Mouse (Mus musculus) heart, embryonic 10.5 days (tissue): ENCODE measurements around the gene Mcrip1. TPM values are rescaled to one million over a fixed set of nuclear protein-coding genes. Genes with fewer than 3 reads are reported as not detected.
A peak's percentile ranks its signal among the peaks of the same experiment; 100 is the strongest.
"Not testable (repeated sequence)": the region's sequence is repeated elsewhere in the genome, so short reads cannot be mapped to it uniquely, and the experiment has no call there.

ENCODE experiments used
- DNase-seq: peaks from one replicate; pipeline ENCODE4 v3.0.0-alpha.2; 2017; ENCODE audit warnings: low spot score
- H3K27ac ChIP-seq: fragments of 300-500 bp; sonication (generic); 2 replicates; pipeline ENCODE4 v1.5.1; 2016; ENCODE audit warnings: mild to moderate bottlenecking
- H3K27me3 ChIP-seq: fragments of 300-500 bp; sonication (generic); 2 replicates; pipeline ENCODE4 v1.6.1; 2016; ENCODE audit warnings: mild to moderate bottlenecking; ENCODE audit not compliant: poor library complexity, insufficient read depth, severe bottlenecking
- H3K36me3 ChIP-seq: fragments of 300-500 bp; sonication (generic); 2 replicates; pipeline ENCODE4 v1.6.1; 2016; ENCODE audit warnings: mild to moderate bottlenecking, moderate library complexity
- H3K4me1 ChIP-seq: fragments of 300-500 bp; sonication (generic); 2 replicates; pipeline ENCODE4 v1.6.1; 2016; ENCODE audit warnings: mild to moderate bottlenecking
- H3K4me3 ChIP-seq: fragments of 300-500 bp; sonication (generic); 2 replicates; pipeline ENCODE4 v1.5.1; 2016; ENCODE audit warnings: mild to moderate bottlenecking, moderate library complexity
- H3K9me3 ChIP-seq: fragments of 300-500 bp; sonication (generic); 2 replicates; pipeline ENCODE4 v1.6.1; 2016; ENCODE audit warnings: mild to moderate bottlenecking, moderate library complexity
- WGBS: fragments of 180-500 bp; shearing (Covaris S2); methylation state at CpG from one replicate; pipeline ENCODE4 v1.1.7; 2016; 5-methylcytosine and 5-hydroxymethylcytosine counted together
- polyA plus RNA-seq: library from polyadenylated mRNA; unstranded; fragments of >200 nt; fragmentation: Nextera tagmentation; extraction: Ambion mirVana; gene quantifications from 2 replicates; pipeline ENCODE4 v1.2.1, GENCODE M21; 2016

The Mcrip1 gene
- polyA plus RNA-seq, 1 experiment from 2014 or later: 186 TPM

- not testable (repeated sequence) for H3K27ac ChIP-seq, H3K27me3 ChIP-seq, H3K9me3 ChIP-seq, H3K36me3 ChIP-seq, DNase-seq, H3K4me3 ChIP-seq
- 95% methylated on average over 2 of the region's 2 CpGs for WGBS
- peaks cover 24% of the 10 kb centered on the region for H3K4me1 ChIP-seq
Observed at GRCm38 (mm10) chr11:120514262-120514661, 35.3 kb downstream of the Mcrip1 start.

- no peaks in the 10 kb centered on the region for H3K9me3 ChIP-seq
- no peak overlapping the region for H3K4me3 ChIP-seq
- H3K27ac ChIP-seq: no peak overlapping the region
- 52% methylated on average over 6 of the region's 6 CpGs for WGBS
- H3K4me1 ChIP-seq: peaks cover 19% of the 10 kb centered on the region
- no peaks in the 10 kb centered on the region for H3K36me3 ChIP-seq
- 0 out of 2 replicates have a peak, but pooled peaks cover 6% of the 10 kb centered on the region for H3K27me3 ChIP-seq
- no peak for DNase-seq
Observed at GRCm38 (mm10) chr11:120512790-120513453, 36.6 kb downstream of the Mcrip1 start.

- Histone ChIP-seq H3K4me1 (peaks cover 18% of the 10 kb centered on the region), H3K27me3 (no peaks in the 10 kb centered on the region), H3K9me3 (no peaks in the 10 kb centered on the region), H3K27ac (peak overlapping the region; percentile 85), H3K36me3 (no peaks in the 10 kb centered on the region), H3K4me3 (peak overlapping the region; percentile 52)
- DNase-seq: no peak
- 6% methylated on average over 16 of the region's 16 CpGs for WGBS
Observed at GRCm38 (mm10) chr11:120510375-120511030, 39.0 kb downstream of the Mcrip1 start.

- 37% methylated on average over 4 of the region's 4 CpGs for WGBS
- peak overlapping the region; percentile 52; the same call in 1 of the 2 replicates for H3K4me3 ChIP-seq
- no peaks in the 10 kb centered on the region for H3K36me3 ChIP-seq
- H3K4me1 ChIP-seq: peaks cover 16% of the 10 kb centered on the region
- H3K27me3 ChIP-seq: no peaks in the 10 kb centered on the region
- peak overlapping the region; percentile 85 for H3K27ac ChIP-seq
- DNase-seq: no peak
- no peaks in the 10 kb centered on the region for H3K9me3 ChIP-seq
Observed at GRCm38 (mm10) chr11:120509940-120510339, 39.6 kb downstream of the Mcrip1 start.

DNA sequence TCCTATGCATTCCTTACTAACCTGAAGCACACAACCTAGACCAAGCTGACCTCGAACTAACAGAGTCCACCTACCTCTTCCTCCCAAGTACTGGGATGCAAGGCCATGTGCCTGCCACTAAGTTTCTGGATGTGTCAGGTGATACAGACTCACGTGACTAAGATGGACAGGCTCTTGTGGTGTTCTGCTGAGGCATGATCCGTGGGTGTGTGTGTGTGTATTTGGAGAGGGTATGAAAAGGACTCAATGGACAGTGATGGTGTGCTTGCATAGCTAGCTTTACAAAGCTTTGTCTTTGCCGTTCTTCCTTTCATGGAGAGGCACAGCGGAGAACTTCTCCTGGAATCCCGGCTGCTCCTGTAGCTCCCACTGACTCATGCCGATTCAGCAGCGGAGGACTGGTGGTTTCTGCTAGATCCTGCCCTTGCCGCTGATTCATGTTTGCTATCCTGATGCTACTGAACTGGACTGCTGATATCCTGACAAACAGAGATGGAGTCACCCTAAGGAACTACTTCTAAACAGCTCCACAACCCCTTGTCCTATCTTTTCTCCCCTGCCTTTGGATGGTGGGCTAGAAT lies 41.1 kb downstream of the Mcrip1 start:
- no peak for DNase-seq

DNA sequence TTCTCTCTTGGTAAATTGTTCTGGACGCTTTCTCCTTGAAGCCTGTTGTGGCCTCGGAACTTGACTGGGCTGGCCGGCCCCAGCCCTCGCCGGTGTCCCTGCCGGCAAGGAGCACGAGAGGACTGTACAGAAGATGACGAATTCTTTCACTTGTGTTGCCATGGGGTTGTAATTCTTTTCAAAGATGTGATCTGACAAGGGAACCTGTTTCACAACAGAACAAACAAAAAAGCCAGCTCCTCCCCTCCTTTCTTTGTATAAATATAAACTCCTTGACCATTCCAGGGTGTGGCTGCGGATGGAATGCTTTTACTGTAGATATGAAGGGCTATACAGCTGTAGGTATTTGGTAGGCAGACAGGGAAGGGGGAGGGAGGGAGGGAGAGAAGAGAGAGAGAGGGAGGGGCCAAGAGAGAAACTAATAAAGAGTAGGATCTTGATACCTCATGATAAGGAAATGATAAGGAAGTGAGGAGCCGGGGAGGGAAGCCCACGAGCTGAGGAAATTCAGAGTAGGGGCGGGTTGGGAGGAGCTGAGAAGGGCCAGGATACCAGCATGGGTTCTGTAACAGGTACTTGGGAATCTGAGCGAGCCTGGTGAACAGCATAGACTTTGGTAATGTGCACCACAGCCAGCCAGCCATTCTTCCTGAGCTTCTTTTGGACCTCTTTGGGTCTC lies 41.8 kb downstream of the Mcrip1 start:
- 72% methylated on average over 13 of the region's 13 CpGs for WGBS
- Histone ChIP-seq H3K27me3 (no peaks in the 10 kb centered on the region), H3K4me1 (peaks cover 16% of the 10 kb centered on the region), H3K9me3 (no peaks in the 10 kb centered on the region), H3K27ac (no peak overlapping the region), H3K36me3 (no peaks in the 10 kb centered on the region), H3K4me3 (no peak overlapping the region)
- no peak for DNase-seq

More for the DNA sequence above, 41.1 kb downstream of the Mcrip1 start:
- Histone ChIP-seq H3K9me3 (no peaks in the 10 kb centered on the region), H3K36me3 (no peaks in the 10 kb centered on the region), H3K27ac (no peak overlapping the region), H3K4me1 (peaks cover 16% of the 10 kb centered on the region), H3K4me3 (no peak overlapping the region), H3K27me3 (no peaks in the 10 kb centered on the region)
- 77% methylated on average over 9 of the region's 9 CpGs for WGBS

DNA sequence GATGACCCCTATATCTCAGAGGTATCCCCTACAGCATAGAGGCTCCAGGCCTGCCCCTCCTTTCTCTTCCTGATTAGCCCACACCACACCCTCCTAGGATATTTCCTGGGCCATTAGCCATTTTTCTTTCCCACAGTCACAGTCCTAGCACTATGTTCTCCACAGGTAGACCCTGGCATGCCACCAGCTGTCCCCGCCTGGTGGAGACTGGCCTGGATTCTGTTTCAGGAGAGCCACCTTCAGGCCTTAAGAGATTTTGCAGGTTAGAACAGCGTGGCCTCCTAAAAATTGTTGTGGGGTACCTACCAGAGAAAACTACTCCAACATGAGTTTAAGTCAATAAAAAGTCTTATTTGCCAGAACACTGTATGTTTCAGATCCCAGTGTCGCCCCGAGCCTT lies 42.6 kb downstream of the Mcrip1 start:
- H3K4me1 ChIP-seq: peaks cover 16% of the 10 kb centered on the region
- H3K27me3 ChIP-seq: no peaks in the 10 kb centered on the region
- H3K4me3 ChIP-seq: no peak overlapping the region
- no peak overlapping the region for H3K27ac ChIP-seq
- WGBS: 52% methylated on average over 4 of the region's 4 CpGs
- DNase-seq: no peak
- H3K9me3 ChIP-seq: no peaks in the 10 kb centered on the region
- no peaks in the 10 kb centered on the region for H3K36me3 ChIP-seq

DNA sequence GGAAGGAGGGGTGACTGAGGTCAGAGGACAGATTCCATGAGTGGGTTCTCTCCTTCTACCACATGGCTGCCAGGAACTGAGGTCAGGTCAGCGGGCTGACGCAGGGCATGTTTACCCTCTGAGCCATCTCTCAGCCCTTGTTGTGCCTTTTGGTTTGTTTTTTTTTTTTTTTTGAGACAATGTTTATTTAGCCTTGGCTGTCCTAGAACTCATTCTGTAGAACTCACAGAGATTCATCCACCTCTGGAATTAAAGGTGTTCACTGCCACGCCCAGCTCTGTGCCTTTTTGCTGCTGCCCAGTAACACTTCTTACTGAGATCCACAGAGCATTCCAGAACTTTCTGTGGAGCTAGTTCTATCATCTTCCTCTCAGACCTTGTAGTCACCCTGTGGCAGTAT lies 43.9 kb downstream of the Mcrip1 start:
- Histone ChIP-seq H3K36me3 (no peaks in the 10 kb centered on the region), H3K27me3 (no peaks in the 10 kb centered on the region), H3K9me3 (no peaks in the 10 kb centered on the region), H3K27ac (no peak overlapping the region), H3K4me1 (peaks cover 13% of the 10 kb centered on the region), H3K4me3 (no peak overlapping the region)
- WGBS: 89% methylated on average over 3 of the region's 3 CpGs
- no peak for DNase-seq

DNA sequence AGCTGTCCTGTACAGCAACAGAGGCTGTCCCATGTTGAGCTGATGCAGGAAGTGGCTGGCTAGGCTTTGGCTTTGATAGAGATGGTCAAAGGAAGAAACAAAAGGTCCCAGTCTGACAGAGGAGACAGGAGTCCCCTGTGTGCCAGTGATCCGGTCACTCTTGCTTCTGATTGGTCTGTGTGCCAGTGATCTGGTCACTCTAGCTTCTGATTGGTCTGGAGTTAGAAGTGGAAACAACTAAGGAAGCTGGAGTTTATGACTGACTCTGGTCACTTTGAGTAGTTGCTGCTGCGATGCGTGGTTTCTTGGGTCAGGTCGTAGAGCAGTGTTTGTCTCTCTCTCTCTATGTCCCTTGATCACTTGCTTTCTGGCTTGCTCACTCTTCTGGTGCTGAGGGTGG lies 47.8 kb downstream of the Mcrip1 start:
- Histone ChIP-seq H3K9me3 (no peaks in the 10 kb centered on the region), H3K27ac (no peak overlapping the region), H3K36me3 (peaks cover 26% of the 10 kb centered on the region), H3K27me3 (no peaks in the 10 kb centered on the region), H3K4me3 (no peak overlapping the region), H3K4me1 (peaks cover 8% of the 10 kb centered on the region; the same call in 1 of the 2 replicates)
- no peak for DNase-seq
- WGBS: 87% methylated on average over 4 of the region's 4 CpGs

- DNase-seq: no peak
- WGBS: 67% methylated on average over 6 of the region's 6 CpGs
Observed at GRCm38 (mm10) chr11:120501018-120501417, 48.5 kb downstream of the Mcrip1 start.

DNA sequence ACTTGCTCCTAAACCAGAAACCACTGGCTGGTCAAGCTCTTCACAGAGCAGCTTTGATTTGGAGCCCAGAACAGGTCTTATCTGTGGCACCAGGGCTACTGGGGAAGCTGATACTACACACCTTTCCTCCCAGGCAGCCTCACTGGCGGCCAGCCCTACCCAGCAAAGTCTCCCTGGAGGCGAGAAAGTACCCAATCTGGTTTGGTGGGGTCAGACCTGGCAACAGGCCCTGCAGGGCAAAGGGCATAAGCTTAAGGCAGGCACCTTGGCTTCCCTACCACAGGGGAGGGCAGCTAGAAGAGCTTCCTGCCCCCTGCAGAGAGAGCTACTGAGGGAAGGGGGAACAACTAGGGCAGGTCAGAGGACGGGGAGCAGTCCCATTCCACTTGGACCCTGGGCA lies 49.2 kb downstream of the Mcrip1 start:
- Histone ChIP-seq H3K4me3 (no peak overlapping the region), H3K27me3 (no peaks in the 10 kb centered on the region), H3K4me1 (peaks cover 8% of the 10 kb centered on the region; the same call in 1 of the 2 replicates), H3K36me3 (peaks cover 39% of the 10 kb centered on the region), H3K9me3 (no peaks in the 10 kb centered on the region), H3K27ac (no peak overlapping the region)
- 20% methylated on average over 3 of the region's 3 CpGs for WGBS
- no peak for DNase-seq

More at GRCm38 (mm10) chr11:120501018-120501417, 48.5 kb downstream of the Mcrip1 start:
- Histone ChIP-seq H3K9me3 (no peaks in the 10 kb centered on the region), H3K27ac (no peak overlapping the region), H3K36me3 (peaks cover 33% of the 10 kb centered on the region), H3K4me3 (no peak overlapping the region), H3K27me3 (no peaks in the 10 kb centered on the region), H3K4me1 (peaks cover 8% of the 10 kb centered on the region; the same call in 1 of the 2 replicates)

- Histone ChIP-seq H3K9me3 (no peaks in the 10 kb centered on the region), H3K36me3 (peaks cover 44% of the 10 kb centered on the region), H3K27ac (no peak overlapping the region), H3K4me3 (no peak overlapping the region), H3K4me1 (peaks cover 8% of the 10 kb centered on the region; the same call in 1 of the 2 replicates), H3K27me3 (no peaks in the 10 kb centered on the region)
- WGBS: 76% methylated on average over 6 of the region's 6 CpGs
- no peak for DNase-seq
Observed at GRCm38 (mm10) chr11:120499894-120500293, 49.6 kb downstream of the Mcrip1 start.

DNA sequence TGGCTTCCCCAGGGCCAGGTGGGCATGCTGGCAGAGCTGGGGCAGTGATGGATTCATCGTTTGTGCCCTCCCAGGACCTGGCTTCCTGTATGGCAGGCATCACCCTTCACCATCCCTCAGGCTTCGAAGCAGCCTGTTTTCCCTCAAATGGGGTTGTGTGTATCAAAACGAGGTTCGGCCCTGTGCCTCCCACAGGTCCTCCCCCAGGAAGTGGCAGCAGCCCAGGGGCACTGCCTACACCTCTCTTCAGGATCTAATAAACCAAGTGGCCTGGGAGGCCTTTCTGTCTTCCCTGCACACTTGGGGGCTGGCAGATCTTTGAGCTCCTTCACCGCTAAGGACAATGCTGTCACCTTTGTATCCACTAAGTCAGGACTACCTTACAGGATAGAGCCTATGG lies 50.6 kb downstream of the Mcrip1 start:
- 79% methylated on average over 5 of the region's 5 CpGs for WGBS
- Histone ChIP-seq H3K4me3 (no peak overlapping the region), H3K27me3 (no peaks in the 10 kb centered on the region), H3K36me3 (peaks cover 54% of the 10 kb centered on the region), H3K4me1 (peaks cover 12% of the 10 kb centered on the region; the same call in 1 of the 2 replicates), H3K27ac (no peak overlapping the region), H3K9me3 (no peaks in the 10 kb centered on the region)
- DNase-seq: no peak
